Mouse (Mus musculus) hindbrain, postnatal 0 days (tissue): Measurements from ENCODE around the gene Psrc1. TPM values are rescaled to one million over a fixed set of nuclear protein-coding genes. Genes with fewer than 3 reads are reported as not detected.

ENCODE experiments used
- ATAC-seq: fragments of 200-750 bp; cut with Nextera tagmentation; 2 replicates; pipeline ENCODE4 v1.8.0; 2017; ENCODE audit warnings: mild to moderate bottlenecking, moderate TSS enrichment, moderate library complexity
- DNase-seq: peaks from one replicate; pipeline ENCODE4 v3.0.0-alpha.2; 2015; ENCODE audit warnings: low spot score
- H3K27ac ChIP-seq: fragments of 300-500 bp; sonication (generic); 2 replicates; pipeline ENCODE4 v1.5.1; 2014; ENCODE audit warnings: mild to moderate bottlenecking
- H3K27me3 ChIP-seq: fragments of 300-500 bp; sonication (generic); 2 replicates; pipeline ENCODE4 v1.6.1; 2014; ENCODE audit warnings: low read length, mixed read lengths; ENCODE audit not compliant: insufficient read depth
- H3K36me3 ChIP-seq: fragments of 300-500 bp; sonication (generic); 2 replicates; pipeline ENCODE4 v1.6.1; 2014; ENCODE audit warnings: low read length, mixed read lengths; ENCODE audit not compliant: insufficient read depth
- H3K4me1 ChIP-seq: fragments of 300-500 bp; sonication (generic); 2 replicates; pipeline ENCODE4 v1.6.1; 2014; ENCODE audit warnings: antibody characterized with exemption, low read length, mixed read lengths; ENCODE audit not compliant: insufficient read depth
- H3K4me2 ChIP-seq: fragments of 300-500 bp; sonication (generic); 2 replicates; pipeline ENCODE4 v1.6.1; 2014; ENCODE audit warnings: low read depth, mild to moderate bottlenecking, low read length, moderate library complexity, mixed read lengths
- H3K4me3 ChIP-seq: fragments of 300-500 bp; sonication (generic); 2 replicates; pipeline ENCODE4 v1.5.1; 2014; ENCODE audit warnings: low read length
- H3K9ac ChIP-seq: fragments of 300-500 bp; sonication (generic); replicated peaks from 2 replicates; pipeline ENCODE4 v1.6.1; 2014; ENCODE audit warnings: mild to moderate bottlenecking, low read length, moderate library complexity, mixed read lengths
- H3K9me3 ChIP-seq: fragments of 300-500 bp; sonication (generic); 2 replicates; pipeline ENCODE4 v1.6.1; 2016; ENCODE audit warnings: low read length, mixed read lengths
- CTCF ChIP-seq: IDR thresholded peaks from 2 replicates; pipeline ENCODE4 v1.5.1; 2016; ENCODE audit warnings: antibody characterized with exemption, control low read depth, low read depth
- whole genome bisulfite sequencing: fragments of 180-500 bp; shearing (Covaris S2); extraction: QIAGEN DNeasy Blood & Tissue Kit; methylation state at CpG from one replicate; pipeline ENCODE4 v1.1.7; 2014; 5-methylcytosine and 5-hydroxymethylcytosine counted together
- polyA plus RNA-seq: library from polyadenylated mRNA; unstranded; fragments of >200 nt; fragmentation: Nextera tagmentation; extraction: Ambion mirVana; gene quantifications from 2 replicates; pipeline ENCODE4 v1.2.1, GENCODE M21; 2015
- total RNA-seq: library from RNA; depleted of rRNA; stranded (reverse); fragments of >200 nt; gene quantifications from 2 replicates; pipeline ENCODE4 v1.2.3, GENCODE M21; 2014

Psrc1 gene
- total and polyA plus RNA-seq, 2 experiments from 2014 or later, result 8.4 to 15.0 TPM

DNA sequence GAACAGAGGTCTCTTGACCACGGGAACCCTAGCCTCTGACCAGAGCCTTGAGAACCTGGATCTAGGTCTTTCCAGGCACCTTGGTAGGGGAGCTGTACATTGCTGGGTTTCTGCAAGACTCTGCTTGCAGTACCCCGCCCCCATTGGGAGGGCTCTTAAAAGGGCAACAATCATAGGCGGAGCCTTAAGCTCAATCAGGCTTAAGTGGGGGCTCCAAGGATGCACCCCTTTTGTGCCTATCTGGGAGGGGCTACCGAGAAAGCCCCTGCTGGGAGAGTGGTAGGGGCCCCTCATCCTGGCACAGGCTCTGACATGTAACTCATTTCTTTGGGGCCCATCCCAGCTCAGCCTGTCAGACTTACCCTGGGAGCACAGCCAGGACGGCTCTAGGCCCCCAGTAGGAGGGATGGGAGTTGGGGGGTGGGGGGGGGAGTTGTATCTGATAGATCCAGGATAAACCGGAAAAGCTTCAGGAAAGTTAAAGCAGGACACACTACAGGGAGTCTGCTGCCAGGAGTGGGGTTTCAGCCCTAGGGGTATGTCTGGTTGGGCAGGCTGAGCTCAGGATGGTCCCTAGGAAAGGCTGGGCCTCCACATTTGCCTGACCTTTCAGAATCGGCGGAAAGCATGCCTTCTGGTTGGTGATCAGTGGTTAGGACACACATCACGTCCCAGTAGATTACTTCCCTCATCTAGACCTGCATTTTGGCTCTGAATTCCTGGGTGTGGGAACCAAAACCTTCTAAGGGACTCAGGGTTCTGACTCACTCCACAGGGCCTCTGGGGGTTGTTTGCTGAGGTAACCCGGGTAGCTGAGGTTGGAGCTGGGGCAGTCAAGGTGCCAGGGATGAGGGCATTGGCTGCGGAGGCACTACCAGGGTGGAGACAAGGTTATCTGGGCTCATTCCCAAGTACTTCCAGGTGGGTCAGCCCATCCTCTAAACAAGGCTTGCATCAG, 40.5 kb downstream of the Psrc1 start:
- peaks cover 20% of the 10 kb centered on the region for H3K4me1 ChIP-seq
- H3K27me3 ChIP-seq, result no peaks in the 10 kb centered on the region
- H3K36me3 ChIP-seq, result peaks cover 32% of the 10 kb centered on the region
- H3K4me2 ChIP-seq, result peak overlapping the region; percentile 53
- DNase-seq, result peak; percentile 83
- no peak for TF ChIP-seq CTCF
- H3K9me3 ChIP-seq, result no peaks in the 10 kb centered on the region
- peak overlapping the region; percentile 21; the same call in 1 of the 2 replicates for H3K9ac ChIP-seq
- H3K4me3 ChIP-seq, result peak overlapping the region; percentile 16; the same call in 1 of the 2 replicates
- 17% methylated on average over 11 of the region's 11 CpGs for WGBS
- ATAC-seq, result peak; percentile 78
- peak overlapping the region; percentile 51; the same call in 1 of the 2 replicates for H3K27ac ChIP-seq

GRCm38 (mm10) chr3:108424944-108425623, 41.4 kb downstream of the Psrc1 start:
- DNase-seq, result peak; percentile 20
- WGBS, result 40% methylated on average over 7 of the region's 7 CpGs
- H3K9me3 ChIP-seq, result no peaks in the 10 kb centered on the region
- H3K27ac ChIP-seq, result peak overlapping the region; percentile 60
- no peak for TF ChIP-seq CTCF
- H3K9ac ChIP-seq, result no peak overlapping the region
- H3K36me3 ChIP-seq, result peaks cover 37% of the 10 kb centered on the region
- peaks cover 20% of the 10 kb centered on the region for H3K4me1 ChIP-seq
- ATAC-seq, result peak; percentile 17; the same call in 1 of the 2 replicates
- H3K4me3 ChIP-seq, result no peak overlapping the region
- no peak overlapping the region for H3K4me2 ChIP-seq
- H3K27me3 ChIP-seq, result no peaks in the 10 kb centered on the region

DNA sequence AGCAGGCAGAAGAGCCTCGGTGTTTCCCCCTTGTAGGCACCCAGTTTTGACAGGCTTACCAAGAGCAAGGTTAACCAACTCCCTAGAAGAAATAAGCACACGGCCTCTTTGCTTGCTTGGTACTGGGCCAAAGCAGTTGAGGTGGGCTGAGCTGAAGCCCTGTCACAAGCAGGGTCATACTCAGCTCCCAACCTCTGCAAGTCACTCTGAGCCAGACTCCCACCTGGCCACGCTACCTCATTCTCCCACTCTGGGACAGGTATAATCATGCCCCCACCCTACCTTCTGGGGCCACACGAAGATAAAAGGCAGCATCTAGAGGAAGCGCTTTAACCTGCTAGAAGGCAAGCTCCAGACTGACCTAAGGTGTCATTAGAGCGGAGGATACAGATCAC, 42.0 kb downstream of the Psrc1 start:
- no peaks in the 10 kb centered on the region for H3K27me3 ChIP-seq
- no peak overlapping the region for H3K9ac ChIP-seq
- H3K36me3 ChIP-seq, result peaks cover 39% of the 10 kb centered on the region
- TF ChIP-seq CTCF, result no peak
- H3K9me3 ChIP-seq, result no peaks in the 10 kb centered on the region
- ATAC-seq, result peak; percentile 27; the same call in 1 of the 2 replicates
- 63% methylated on average over 6 of the region's 6 CpGs for WGBS
- no peak overlapping the region for H3K4me2 ChIP-seq
- H3K4me3 ChIP-seq, result no peak overlapping the region
- DNase-seq, result no peak
- H3K27ac ChIP-seq, result peak overlapping the region; percentile 60
- peaks cover 20% of the 10 kb centered on the region for H3K4me1 ChIP-seq

DNA sequence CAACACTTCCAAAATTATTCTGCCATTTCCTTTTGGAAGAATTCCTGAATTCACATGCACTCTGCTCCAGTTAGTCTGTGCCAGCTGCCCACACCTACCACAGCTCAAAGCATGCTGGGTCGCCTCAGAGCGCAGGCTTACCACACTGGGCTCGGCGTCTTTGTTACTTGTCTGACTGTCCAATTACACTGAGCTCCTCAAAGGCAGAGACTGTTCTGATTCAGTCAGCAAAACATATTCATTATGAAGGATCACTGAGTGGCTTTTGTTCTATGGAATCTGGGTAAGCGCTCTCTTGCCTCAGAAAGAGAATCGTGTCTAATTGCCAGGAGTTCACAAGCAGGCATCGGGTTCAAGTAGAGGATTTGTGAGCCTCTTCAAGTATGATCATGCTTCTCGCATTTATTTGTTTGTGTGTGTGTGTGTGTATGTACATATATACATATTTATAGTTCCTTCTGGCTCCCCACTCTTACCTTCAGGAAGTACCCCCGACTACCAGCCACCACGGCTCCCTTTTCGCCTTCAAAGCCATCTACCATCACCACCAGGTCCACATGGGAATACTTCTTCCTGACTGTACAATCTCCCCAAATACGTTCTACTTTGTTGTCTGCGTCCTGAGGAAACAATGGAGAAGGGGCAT, 49.0 kb downstream of the Psrc1 start:
- no peak overlapping the region for H3K9ac ChIP-seq
- no peaks in the 10 kb centered on the region for H3K27me3 ChIP-seq
- no peak for TF ChIP-seq CTCF
- peaks cover 42% of the 10 kb centered on the region for H3K36me3 ChIP-seq
- H3K4me1 ChIP-seq, result no peaks in the 10 kb centered on the region; the same call in 1 of the 2 replicates
- H3K4me2 ChIP-seq, result no peak overlapping the region
- H3K27ac ChIP-seq, result peak overlapping the region; percentile 65
- H3K4me3 ChIP-seq, result no peak overlapping the region
- DNase-seq (peak; percentile 19), ATAC-seq (no peak)
- no peaks in the 10 kb centered on the region for H3K9me3 ChIP-seq
- WGBS, result 31% methylated on average over 13 of the region's 13 CpGs

DNA sequence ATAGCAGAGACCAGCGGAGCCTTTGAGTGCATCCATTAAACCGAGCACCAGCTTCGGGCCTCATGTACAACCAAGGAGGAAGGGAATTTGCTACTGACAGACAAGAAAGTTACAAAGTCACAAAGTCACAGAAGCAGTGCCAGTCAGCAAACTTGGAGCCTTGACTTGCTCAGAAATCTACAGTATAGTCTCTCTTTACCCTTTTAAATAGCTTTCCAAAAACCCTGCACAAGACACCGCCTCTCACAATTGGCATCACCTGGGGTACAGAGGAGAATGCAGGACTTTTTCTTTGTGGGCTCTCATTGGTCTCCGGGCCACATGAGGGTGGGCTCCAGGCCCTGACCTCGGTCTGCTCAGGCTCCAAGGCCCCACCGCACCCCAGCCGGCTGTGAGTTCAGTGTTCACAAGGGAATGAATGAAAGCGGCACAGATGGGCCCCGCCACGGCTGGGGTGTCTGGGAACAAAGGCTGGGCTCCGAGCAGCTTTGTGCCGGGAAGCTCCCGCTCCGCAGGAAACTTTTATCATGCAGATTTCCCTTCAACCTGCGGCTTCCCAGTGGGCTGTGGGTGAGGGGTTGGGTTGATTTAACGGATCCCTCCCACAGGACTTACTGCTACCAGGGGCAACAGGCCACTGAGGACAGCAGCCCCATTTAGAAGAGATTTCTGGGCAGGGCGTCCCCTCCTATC, 49.7 kb downstream of the Psrc1 start:
- H3K36me3 ChIP-seq, result peaks cover 36% of the 10 kb centered on the region
- H3K4me2 ChIP-seq, result no peak overlapping the region
- ATAC-seq (peak; percentile 88), DNase-seq (peak; percentile 74)
- no peak overlapping the region for H3K9ac ChIP-seq
- H3K9me3 ChIP-seq, result no peaks in the 10 kb centered on the region
- TF ChIP-seq CTCF, result no peak
- H3K4me1 ChIP-seq, result no peaks in the 10 kb centered on the region; the same call in 1 of the 2 replicates
- no peaks in the 10 kb centered on the region for H3K27me3 ChIP-seq
- WGBS, result 15% methylated on average over 18 of the region's 18 CpGs
- peak overlapping the region; percentile 65 for H3K27ac ChIP-seq
- no peak overlapping the region for H3K4me3 ChIP-seq

DNA sequence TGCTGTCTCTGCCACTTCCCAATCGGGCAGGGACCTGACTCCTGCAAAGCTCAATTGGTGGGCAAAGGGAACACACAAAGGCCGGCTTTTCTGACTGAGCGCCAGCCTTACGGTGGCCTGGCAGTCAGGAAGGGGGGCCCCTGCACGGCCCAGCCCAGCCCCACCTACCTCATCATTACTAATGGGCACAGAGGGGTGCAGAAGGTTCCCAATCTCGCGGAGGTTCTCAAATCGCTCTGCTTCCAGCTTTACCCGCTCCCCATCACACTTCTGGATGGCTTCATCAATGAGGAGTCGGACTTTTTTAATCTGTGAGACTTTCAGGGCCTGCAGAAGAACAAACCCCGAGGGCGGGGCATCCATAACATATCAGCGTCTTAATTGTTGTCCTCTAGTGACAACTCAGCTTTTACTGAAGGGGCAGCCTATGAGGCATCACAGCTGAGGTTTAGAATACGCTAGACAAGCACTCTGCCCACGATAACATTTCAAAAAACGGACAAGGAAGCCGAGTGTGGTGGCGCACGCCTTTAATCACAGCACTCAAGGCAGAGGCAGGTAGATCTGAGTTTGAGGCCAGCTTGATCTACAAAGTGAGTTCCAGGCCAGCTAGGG, 50.3 kb downstream of the Psrc1 start:
- Histone ChIP-seq H3K27me3 (no peaks in the 10 kb centered on the region), H3K9ac (no peak overlapping the region), H3K36me3 (peaks cover 29% of the 10 kb centered on the region), H3K27ac (peak overlapping the region; percentile 65), H3K4me2 (no peak overlapping the region), H3K9me3 (no peaks in the 10 kb centered on the region), H3K4me1 (no peaks in the 10 kb centered on the region; the same call in 1 of the 2 replicates), H3K4me3 (no peak overlapping the region)
- DNase-seq (no peak), ATAC-seq (no peak)
- 24% methylated on average over 19 of the region's 19 CpGs for WGBS
- no peak for TF ChIP-seq CTCF
